Mouse (Mus musculus) embryonic facial prominence, embryonic 10.5 days (tissue): ENCODE measurements at regions not wholly inside any gene's neighbourhood (a gene's known extent, or its start where the extent isn't known, plus 50 kb on each side); places are given as distances from the start of the nearest gene placed in this dataset.
A peak's percentile ranks its signal among the peaks of the same experiment; 100 is the strongest.

Experiments
- DNase-seq: peaks from one replicate; pipeline ENCODE4 v3.0.0-alpha.2; 2017; ENCODE audit warnings: low spot score
- H3K27ac ChIP-seq: fragments of 300-500 bp; sonication (generic); replicated peaks from 2 replicates; pipeline ENCODE4 v1.5.1; 2016; ENCODE audit warnings: mild to moderate bottlenecking
- H3K27me3 ChIP-seq: fragments of 300-500 bp; sonication (generic); replicated peaks from 2 replicates; pipeline ENCODE4 v1.6.1; 2016; ENCODE audit warnings: low read depth, mild to moderate bottlenecking; ENCODE audit not compliant: poor library complexity, severe bottlenecking
- H3K36me3 ChIP-seq: fragments of 300-500 bp; sonication (generic); replicated peaks from 2 replicates; pipeline ENCODE4 v1.6.1; 2016; ENCODE audit warnings: mild to moderate bottlenecking, moderate library complexity
- H3K4me1 ChIP-seq: fragments of 300-500 bp; sonication (generic); 2 replicates; pipeline ENCODE4 v1.6.1; 2016
- H3K4me3 ChIP-seq: fragments of 300-500 bp; sonication (generic); 2 replicates; pipeline ENCODE4 v1.5.1; 2016; ENCODE audit warnings: mild to moderate bottlenecking, moderate library complexity
- H3K9me3 ChIP-seq: fragments of 300-500 bp; sonication (generic); 2 replicates; pipeline ENCODE4 v1.6.1; 2016; ENCODE audit warnings: mild to moderate bottlenecking
- WGBS: fragments of 180-500 bp; shearing (Covaris S2); methylation state at CpG from one replicate; pipeline ENCODE4 v1.1.7; 2016; 5-methylcytosine and 5-hydroxymethylcytosine counted together

GRCm38 (mm10) chr1:121092870-121093269 lies 239.5 kb downstream of the Insig2 start:
- Histone ChIP-seq H3K27me3 (peaks cover 21% of the 10 kb centered on the region), H3K4me3 (no peak overlapping the region), H3K36me3 (no peaks in the 10 kb centered on the region), H3K4me1 (peaks cover 10% of the 10 kb centered on the region), H3K9me3 (no peaks in the 10 kb centered on the region), H3K27ac (no peak overlapping the region)
- DNase-seq = no peak
- WGBS = 57% methylated on average over 5 of the region's 5 CpGs

DNA sequence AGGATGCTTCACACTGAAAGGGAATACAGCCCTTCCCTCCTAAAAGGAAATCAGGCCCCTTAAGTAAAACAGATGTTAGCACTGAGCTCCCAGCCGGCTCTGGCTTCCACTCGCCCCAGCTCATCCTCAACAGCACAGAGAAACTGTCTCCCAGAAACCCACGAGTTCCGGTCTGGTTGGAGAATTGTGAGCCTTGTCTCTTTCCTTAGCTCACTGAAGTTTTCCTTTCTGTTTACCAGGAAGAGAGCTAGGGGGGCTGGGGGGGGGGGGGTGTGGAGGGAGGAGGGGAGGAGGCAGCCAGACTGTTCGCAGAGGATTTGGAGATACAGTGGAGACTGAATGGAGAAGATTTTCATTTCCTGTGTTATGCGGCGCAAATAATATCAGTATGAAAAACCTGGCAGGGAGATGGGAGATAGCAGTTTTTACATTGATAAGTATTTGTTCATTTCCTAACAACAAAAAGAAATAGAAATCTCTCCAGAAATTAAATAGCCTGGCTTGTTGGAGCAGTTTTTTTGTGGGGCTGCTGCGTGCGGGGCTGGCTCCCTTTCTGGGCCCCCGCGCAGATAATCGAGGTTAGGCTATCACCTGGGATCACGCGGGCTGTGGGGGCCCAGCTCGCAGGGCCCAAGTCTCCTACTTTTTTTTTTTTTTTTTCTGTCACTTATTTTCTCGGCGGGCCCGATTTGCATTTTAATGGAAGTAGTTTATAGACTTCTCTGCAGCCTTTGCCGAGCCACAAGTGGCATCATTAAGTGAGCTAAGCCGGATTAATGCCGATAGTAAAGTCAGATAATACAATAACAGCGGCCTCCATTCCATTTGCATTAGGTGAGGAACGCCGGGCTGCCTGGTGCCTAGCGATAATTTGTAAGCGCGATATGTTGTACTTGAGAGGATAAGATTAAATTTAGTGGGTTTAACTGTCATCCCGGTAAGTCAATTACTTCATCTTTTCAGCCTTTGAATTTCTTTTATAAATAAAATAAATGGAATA lies 235.5 kb downstream of the Insig2 start:
- Histone ChIP-seq H3K4me1 (peaks cover 10% of the 10 kb centered on the region), H3K4me3 (peak overlapping the region; percentile 50), H3K27me3 (peaks cover 44% of the 10 kb centered on the region), H3K36me3 (no peaks in the 10 kb centered on the region), H3K27ac (no peak overlapping the region), H3K9me3 (no peaks in the 10 kb centered on the region)
- 2% methylated on average over 28 of the region's 28 CpGs for WGBS
- DNase-seq = peak; percentile 53

DNA sequence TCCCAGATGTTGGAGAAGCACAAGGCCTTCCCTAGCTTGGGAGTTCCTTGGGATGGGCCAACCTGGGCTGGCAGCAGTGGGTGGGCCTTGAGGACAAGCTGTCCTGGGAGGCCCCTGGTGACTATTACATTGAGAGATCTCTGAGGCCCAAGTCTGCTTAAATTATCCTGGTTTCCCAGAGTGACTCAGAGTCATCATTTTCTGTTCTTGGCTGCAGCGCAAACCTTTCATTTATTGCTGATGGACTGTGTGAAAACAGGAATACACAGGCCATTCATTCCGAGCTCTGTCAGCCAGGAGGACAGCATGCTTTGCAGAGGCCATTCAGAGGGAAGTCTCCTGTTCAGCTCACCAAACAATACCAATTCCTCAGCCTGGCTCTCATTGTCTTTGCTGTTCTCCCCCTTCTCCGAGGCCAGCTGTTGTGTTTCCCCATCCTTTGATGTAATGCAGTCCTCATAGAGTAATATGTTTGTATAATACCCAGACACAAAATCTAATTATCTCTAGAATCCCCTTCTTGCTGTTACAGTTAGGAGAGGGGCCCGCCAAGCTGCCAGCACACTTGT lies 220.5 kb downstream of the Insig2 start:
- Histone ChIP-seq H3K9me3 (no peaks in the 10 kb centered on the region), H3K27ac (no peak overlapping the region; the same call in 1 of the 2 replicates), H3K27me3 (no peaks in the 10 kb centered on the region), H3K4me1 (peaks cover 12% of the 10 kb centered on the region), H3K4me3 (no peak overlapping the region), H3K36me3 (no peaks in the 10 kb centered on the region)
- 71% methylated on average over 4 of the region's 4 CpGs for WGBS
- DNase-seq = no peak

GRCm38 (mm10) chr1:121112464-121112863 lies 219.9 kb downstream of the Insig2 start:
- Histone ChIP-seq H3K27ac (no peak overlapping the region), H3K9me3 (no peaks in the 10 kb centered on the region), H3K4me3 (no peak overlapping the region), H3K36me3 (no peaks in the 10 kb centered on the region), H3K4me1 (peaks cover 12% of the 10 kb centered on the region), H3K27me3 (no peaks in the 10 kb centered on the region)
- no peak for DNase-seq
- 76% methylated on average over 1 of the region's 1 CpGs for WGBS

DNA sequence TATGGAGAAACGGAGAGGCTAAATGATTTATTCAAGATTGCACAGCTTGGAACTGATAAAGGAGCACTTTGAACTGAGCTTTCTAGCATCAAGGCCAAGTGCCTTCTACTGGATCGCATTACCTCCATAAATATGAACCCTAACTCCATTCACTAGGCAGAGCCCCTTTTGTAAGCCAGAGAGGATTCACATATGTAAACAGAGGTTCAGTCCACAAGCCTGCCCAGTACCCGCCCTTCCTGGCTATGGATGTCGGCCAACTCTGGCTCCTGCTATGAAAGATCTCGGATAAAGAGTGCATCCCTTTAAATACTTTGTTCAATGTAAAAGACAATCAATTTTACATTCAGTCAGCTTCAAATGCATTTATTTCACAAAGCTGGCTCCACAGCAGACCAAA lies 215.8 kb downstream of the Insig2 start:
- Histone ChIP-seq H3K27me3 (no peaks in the 10 kb centered on the region), H3K36me3 (no peaks in the 10 kb centered on the region), H3K27ac (no peak overlapping the region), H3K4me1 (peaks cover 12% of the 10 kb centered on the region), H3K9me3 (no peaks in the 10 kb centered on the region), H3K4me3 (no peak overlapping the region)
- 85% methylated on average over 5 of the region's 5 CpGs for WGBS
- no peak for DNase-seq

DNA sequence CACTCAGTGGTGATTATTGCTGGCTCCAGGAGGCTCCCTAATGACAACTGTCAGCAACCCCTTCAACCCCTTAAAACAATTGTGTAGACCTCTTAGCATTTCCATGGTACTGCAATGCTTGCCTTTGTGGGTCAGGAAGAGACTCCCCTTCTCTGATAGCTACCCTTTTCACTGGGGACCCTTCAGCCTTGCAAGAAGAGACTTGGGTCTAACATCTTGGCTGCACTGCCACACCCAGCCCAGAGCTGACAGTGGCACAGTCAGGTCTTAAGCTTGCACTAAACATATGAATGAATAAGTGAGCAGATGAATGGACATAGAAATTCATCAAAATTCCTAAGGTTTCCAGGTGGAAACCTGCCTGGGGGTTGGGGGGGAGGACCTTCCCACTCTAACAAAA lies 209.0 kb downstream of the Insig2 start:
- Histone ChIP-seq H3K4me1 (peaks cover 6% of the 10 kb centered on the region; the same call in 1 of the 2 replicates), H3K4me3 (no peak overlapping the region), H3K9me3 (no peaks in the 10 kb centered on the region), H3K27ac (no peak overlapping the region), H3K27me3 (peaks cover 10% of the 10 kb centered on the region; the same call in 1 of the 2 replicates), H3K36me3 (no peaks in the 10 kb centered on the region)
- DNase-seq = no peak

DNA sequence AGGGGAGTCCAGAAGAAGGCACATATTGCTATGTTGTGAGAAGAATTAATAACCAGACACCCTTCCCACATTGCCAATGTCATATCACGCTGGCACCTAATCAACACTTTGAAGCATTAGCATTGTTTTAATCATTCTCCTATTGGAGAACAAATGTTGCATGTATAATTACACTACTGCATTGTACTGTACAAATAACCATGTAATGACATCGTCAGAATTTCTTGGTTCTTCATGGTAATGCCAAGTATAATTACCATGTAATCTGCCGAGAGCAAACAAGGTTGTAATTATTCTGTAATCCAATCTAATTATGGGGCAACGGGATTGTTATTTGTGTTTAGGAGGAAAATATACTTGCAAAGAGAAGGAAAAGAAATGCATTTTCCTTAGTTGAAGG lies 196.1 kb downstream of the Insig2 start:
- H3K36me3 ChIP-seq = no peaks in the 10 kb centered on the region
- no peaks in the 10 kb centered on the region for H3K9me3 ChIP-seq
- H3K4me3 ChIP-seq = no peak overlapping the region
- no peaks in the 10 kb centered on the region for H3K27me3 ChIP-seq
- WGBS = 84% methylated on average over 4 of the region's 4 CpGs
- no peaks in the 10 kb centered on the region for H3K4me1 ChIP-seq
- no peak overlapping the region for H3K27ac ChIP-seq
- DNase-seq = no peak

GRCm38 (mm10) chr1:121136846-121137245 lies 195.5 kb downstream of the Insig2 start:
- no peaks in the 10 kb centered on the region for H3K27me3 ChIP-seq
- no peak overlapping the region for H3K4me3 ChIP-seq
- no peaks in the 10 kb centered on the region for H3K4me1 ChIP-seq
- DNase-seq = no peak
- 93% methylated on average over 4 of the region's 4 CpGs for WGBS
- H3K9me3 ChIP-seq = no peaks in the 10 kb centered on the region
- H3K36me3 ChIP-seq = no peaks in the 10 kb centered on the region
- no peak overlapping the region for H3K27ac ChIP-seq

GRCm38 (mm10) chr1:121144981-121145380 lies 187.4 kb downstream of the Insig2 start:
- Histone ChIP-seq H3K4me1 (no peaks in the 10 kb centered on the region), H3K4me3 (no peak overlapping the region), H3K9me3 (no peaks in the 10 kb centered on the region), H3K27ac (no peak overlapping the region), H3K36me3 (no peaks in the 10 kb centered on the region), H3K27me3 (no peaks in the 10 kb centered on the region; the same call in 1 of the 2 replicates)
- DNase-seq = no peak
- 93% methylated on average over 1 of the region's 1 CpGs for WGBS

- 82% methylated on average over 5 of the region's 5 CpGs for WGBS
- Histone ChIP-seq H3K4me3 (no peak overlapping the region), H3K4me1 (no peaks in the 10 kb centered on the region), H3K9me3 (no peaks in the 10 kb centered on the region), H3K36me3 (no peaks in the 10 kb centered on the region), H3K27me3 (peaks cover 69% of the 10 kb centered on the region), H3K27ac (no peak overlapping the region)
- DNase-seq = no peak
These were observed 178.9 kb downstream of the Insig2 start for GRCm38 (mm10) chr1:121153476-121153875.

GRCm38 (mm10) chr1:121154616-121155015 lies 177.8 kb downstream of the Insig2 start:
- 26% methylated on average over 8 of the region's 8 CpGs for WGBS
- Histone ChIP-seq H3K36me3 (no peaks in the 10 kb centered on the region), H3K27me3 (peaks cover 79% of the 10 kb centered on the region), H3K27ac (no peak overlapping the region), H3K4me3 (no peak overlapping the region), H3K4me1 (no peaks in the 10 kb centered on the region), H3K9me3 (no peaks in the 10 kb centered on the region)
- DNase-seq = no peak

DNA sequence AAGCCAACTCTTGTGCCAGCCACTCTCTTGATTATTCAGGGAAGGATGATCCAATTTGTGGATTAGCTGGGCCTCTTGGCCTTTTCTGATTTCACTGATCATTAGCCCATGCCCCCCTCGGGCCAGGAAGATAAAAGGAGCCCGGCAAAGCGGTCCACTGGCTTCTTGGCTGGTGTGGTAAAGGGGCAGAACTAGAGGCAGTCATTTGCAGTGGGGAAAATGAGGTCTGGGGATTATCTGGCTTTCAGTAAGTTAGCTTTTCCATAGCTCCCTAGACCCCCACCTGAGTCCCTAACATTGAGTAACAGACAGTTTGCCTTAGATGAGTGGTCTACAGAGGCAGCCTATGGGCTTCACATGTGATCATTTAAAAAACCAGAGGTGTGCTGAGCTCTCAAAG lies 163.7 kb downstream of the Insig2 start:
- no peaks in the 10 kb centered on the region for H3K9me3 ChIP-seq
- 21% methylated on average over 3 of the region's 3 CpGs for WGBS
- peaks cover 69% of the 10 kb centered on the region for H3K27me3 ChIP-seq
- H3K4me3 ChIP-seq = no peak overlapping the region
- H3K27ac ChIP-seq = no peak overlapping the region
- DNase-seq = no peak
- no peaks in the 10 kb centered on the region for H3K36me3 ChIP-seq
- H3K4me1 ChIP-seq = no peaks in the 10 kb centered on the region

DNA sequence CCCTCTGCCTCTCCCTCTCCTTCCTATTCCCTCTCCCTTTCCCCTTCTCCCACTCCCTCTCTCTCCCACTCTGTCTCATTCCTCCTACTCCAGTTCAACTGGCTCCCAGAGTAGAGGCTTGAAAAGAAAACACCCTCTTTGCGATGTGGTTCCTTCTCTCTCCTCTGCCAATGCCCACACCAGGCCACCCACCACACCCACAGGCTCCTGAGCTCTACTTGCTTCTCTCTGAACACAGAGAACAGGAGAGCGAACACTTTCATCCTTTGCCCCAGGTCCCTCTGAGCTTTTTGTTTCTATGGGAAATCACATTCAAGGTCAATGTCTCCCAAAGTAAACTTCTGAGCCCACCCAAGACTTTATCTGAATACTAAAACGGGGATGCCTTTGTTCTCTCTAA lies 155.8 kb downstream of the Insig2 start:
- Histone ChIP-seq H3K36me3 (no peaks in the 10 kb centered on the region), H3K4me1 (peaks cover 11% of the 10 kb centered on the region), H3K27ac (no peak overlapping the region), H3K27me3 (peaks cover 91% of the 10 kb centered on the region), H3K4me3 (no peak overlapping the region), H3K9me3 (no peaks in the 10 kb centered on the region)
- DNase-seq = no peak
- 3% methylated on average over 3 of the region's 3 CpGs for WGBS
